Mouse (Mus musculus) spleen, embryonic (tissue): ENCODE measurements at regions not wholly inside any gene's neighbourhood (a gene's known extent, or its start where the extent isn't known, plus 50 kb on each side); places are given as distances from the start of the nearest gene placed in this dataset.

Source experiments
- CTCF ChIA-PET: fragments of 350-600 bp; sonication (Branson Sonifier 250); formaldehyde crosslinking; loops from one replicate; lab custom pipeline; 2022; lab: Charles Lee

DNA sequence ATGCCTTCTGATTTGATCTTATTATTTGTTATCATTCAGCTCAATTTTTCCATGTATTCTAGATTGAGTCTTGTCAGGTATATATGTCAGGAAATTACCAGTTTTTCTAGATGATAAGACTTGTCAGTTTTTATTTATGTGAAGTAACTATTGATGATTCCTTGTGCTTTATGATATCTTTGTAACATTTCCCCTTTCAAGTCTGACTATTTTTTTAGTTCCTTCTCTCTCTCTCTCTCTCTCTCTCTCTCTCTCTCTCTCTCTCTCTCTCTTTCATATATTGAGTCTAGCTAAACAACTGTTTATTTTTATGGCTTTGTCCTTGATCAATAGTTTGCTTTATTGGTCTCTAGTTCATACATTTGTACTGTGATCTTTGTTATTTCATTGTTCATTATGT, 199.7 kb upstream of the Sema3a start:
- CTCF ChIA-PET, result no interaction called here

GRCm38 (mm10) chr5:12926289-12926688, 198.9 kb upstream of the Sema3a start:
- CTCF ChIA-PET, result no interaction called here

GRCm38 (mm10) chr5:12927247-12927646, 198.0 kb upstream of the Sema3a start:
- CTCF ChIA-PET, result no interaction called here

DNA sequence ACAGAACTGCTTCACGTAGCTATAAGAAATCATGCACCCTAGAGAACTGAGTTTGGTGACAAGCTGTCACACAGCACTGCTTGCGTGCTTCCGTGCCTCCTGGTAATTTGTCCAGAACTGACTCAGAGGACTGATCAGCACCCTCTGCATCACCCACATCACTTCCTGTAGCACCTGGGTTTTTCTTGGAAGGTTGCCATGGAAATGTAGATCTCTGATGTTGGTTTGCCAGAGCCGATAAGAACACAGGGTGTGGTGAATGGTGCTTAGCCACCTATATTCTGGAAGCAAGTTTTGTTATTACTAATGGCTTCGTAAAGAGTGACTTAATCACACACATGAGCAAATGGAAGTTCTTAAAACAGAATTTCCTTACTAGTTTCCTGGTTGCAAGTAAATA, 188.2 kb upstream of the Sema3a start:
- CTCF ChIA-PET, result no interaction called here

- CTCF ChIA-PET, result interaction anchor here (0.7 kb wide), 1 partner anchor 10 kb away, joined by 3 read pairs; no protein-coding TSS in a partner anchor
Observed at GRCm38 (mm10) chr5:12938162-12938852, 186.9 kb upstream of the Sema3a start.

DNA sequence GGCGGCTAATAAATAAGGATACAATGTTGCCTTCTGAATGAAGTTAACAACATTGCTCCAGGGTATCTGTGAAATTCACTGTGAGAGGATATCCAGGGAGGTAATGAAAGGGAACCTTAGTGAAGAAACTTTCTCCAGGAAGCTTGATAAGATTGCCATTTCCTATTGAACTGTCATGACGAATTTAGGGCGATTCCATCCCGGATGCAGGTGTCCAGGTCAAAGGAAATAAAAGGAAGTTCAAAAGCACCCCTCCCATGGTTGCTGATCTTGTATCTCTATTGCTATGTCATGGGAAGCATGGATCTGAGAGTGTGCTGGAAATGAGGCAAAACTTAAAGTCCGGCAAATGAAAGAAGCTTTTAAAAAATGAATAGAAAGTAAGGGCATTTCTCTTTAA, 180.7 kb upstream of the Sema3a start:
- CTCF ChIA-PET, result no interaction called here

DNA sequence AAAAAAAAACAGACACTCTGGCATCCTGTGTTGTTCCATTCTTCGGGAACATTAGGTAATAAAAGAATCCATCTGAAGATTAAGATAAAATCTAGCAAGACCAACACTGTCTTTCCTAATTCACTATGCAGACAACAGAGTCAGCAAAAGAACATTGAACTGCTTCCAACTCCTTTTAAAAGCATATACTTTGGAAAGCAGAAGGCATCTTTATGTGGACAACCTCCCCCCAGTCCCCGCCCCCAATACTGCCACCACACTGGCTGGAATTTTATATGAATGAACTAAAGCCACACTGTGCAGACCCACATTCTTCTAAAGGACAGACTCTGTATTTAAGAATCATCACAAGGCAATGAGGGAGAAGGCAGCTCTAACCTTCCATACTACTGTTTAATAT, 176.7 kb upstream of the Sema3a start:
- CTCF ChIA-PET, result interaction anchor here (0.6 kb wide), 1 partner anchor 10 kb away, joined by 3 read pairs; no protein-coding TSS in a partner anchor

DNA sequence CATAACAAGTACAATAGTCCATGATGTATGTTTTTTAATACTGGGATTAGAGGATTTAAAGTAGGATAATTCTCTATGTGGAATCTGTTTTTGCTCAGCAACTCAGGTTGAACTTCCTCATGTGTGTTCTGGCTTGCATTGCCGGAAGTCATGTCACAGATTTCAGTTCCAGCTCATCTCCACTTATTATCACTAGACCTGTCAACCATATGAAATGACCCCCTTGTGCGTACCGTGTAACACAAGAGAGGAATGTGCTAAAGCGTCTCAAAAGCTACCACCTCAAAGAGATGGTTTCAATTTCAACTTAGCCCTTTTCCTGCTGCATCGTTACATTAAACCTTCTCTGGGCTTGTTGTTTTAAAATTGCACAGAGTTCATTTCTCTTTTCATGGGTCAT, 154.2 kb upstream of the Sema3a start:
- CTCF ChIA-PET, result no interaction called here

DNA sequence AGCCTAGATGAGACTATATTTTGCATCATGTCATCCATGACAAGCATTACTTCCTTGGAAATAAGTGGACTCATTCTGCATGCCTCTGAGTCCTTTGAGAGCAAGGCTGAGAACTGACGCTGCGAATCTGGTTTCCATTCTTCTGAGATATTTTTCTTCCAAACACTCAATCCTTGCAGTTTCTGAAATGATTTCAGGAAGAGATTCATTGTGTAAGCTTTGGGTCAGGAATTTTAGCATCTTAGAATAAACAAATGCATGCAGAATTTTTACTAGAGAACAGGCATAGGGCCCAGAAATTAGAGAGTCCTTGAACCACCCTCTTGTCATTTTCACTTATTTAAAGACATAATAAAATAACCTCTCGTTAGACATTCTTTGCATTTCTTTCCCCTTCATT, 151.5 kb upstream of the Sema3a start:
- CTCF ChIA-PET, result no interaction called here

DNA sequence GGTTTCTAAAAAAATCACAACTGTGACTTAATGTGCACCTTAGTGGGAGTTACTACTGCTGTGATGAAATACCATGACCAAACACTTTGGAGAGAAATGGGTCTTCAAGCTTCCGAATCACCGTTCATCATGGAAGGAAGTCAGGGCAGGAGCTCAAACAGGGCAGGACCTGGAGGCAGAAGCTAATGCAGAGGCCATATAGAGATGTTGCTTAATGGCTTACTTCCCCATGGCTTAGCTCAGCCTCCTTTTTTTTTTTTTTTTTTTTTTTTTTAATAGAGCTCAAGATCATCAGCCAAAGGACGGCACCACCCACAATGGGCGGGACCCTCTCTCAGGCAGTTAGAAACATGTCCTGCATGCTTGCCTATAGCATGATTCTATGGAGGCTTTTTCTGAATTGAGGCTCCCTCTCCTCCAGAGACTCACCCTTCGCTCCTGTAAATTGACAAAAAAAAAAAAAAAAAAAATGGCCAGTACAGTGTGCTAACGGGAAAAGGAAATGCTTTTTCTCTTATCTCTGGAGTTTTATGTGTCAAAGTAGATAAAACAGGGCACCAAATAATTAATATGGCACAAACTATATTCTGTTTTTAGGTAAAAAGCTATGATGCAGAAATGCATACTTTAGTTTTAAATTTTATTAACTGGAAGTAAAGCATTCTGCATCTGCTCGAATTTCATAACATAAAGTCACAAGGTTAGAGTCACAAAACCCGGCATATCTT, 149.0 kb upstream of the Sema3a start:
- CTCF ChIA-PET, result interaction anchor here (0.6 kb wide), 1 partner anchor 128 kb away, joined by 3 read pairs; no protein-coding TSS in a partner anchor

DNA sequence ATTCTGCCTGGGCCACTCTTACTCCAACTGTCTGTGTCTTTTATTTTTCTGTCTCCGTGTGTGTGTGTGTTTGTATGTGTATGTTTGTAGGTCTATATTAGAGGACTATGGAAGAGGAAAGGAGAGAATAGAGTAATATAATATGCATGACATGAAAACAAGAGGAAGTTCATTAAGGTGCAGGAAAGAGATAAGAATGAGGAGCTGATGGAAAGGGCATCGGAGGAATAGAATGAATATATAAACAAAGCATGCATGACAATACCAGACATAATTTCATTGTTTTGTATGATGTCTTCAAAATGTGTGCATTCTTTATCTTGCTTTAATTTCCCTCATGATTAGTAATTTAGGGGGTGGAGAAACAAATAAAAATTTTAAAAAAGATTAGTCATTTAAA, 147.3 kb upstream of the Sema3a start:
- CTCF ChIA-PET, result no interaction called here

- CTCF ChIA-PET, result no interaction called here
Observed at GRCm38 (mm10) chr5:12993826-12994225, 131.4 kb upstream of the Sema3a start.

- CTCF ChIA-PET, result no interaction called here
Observed at GRCm38 (mm10) chr5:12997440-12997839, 127.8 kb upstream of the Sema3a start.

GRCm38 (mm10) chr5:13007132-13007531, 118.1 kb upstream of the Sema3a start:
- CTCF ChIA-PET, result no interaction called here

DNA sequence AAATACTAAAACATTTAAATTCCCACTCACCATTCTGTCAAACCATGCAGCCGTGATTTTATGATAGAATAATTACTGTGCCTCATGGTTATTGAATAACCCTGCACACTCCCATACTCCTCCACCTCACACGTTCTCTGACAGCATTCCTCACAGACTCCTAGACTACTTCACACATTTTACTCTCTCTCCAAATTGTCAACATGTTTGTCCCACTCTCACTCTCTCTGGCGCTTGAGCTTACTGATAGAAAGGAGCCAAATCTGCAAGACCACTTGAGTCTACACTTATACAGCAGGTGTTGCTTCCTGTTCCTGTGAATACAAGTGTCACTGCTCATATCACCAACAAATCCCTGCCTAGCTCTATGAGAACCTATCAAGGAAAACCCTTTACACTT, 102.9 kb upstream of the Sema3a start:
- CTCF ChIA-PET, result no interaction called here

- CTCF ChIA-PET, result no interaction called here
Observed at GRCm38 (mm10) chr5:13033332-13033731, 91.9 kb upstream of the Sema3a start.

- CTCF ChIA-PET, result no interaction called here
Observed at GRCm38 (mm10) chr5:13036127-13036526, 89.1 kb upstream of the Sema3a start.

DNA sequence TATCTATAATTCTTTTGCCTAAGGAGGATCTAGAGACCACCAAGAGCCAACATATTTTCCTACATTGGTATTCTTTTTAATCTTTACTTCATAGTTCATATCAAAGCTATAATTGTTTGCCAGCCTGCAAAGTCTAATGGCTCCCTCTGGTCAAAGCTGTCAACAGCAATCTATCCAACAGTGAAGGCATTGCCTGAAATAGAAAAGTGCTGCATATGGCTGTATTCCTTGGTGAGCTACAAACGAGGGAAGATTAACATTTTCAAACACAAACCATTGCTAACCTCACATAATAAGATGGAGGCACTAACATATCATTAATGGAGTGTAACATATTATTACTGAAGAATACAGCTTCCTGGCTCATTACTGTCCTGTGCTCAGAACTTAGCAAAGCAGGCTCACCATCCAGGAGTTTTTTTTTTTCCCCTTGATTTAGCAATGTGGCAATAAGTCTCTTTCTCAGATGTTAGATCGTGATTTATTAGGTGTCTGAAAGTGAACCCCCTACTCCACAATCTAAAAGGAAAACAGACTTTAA, 66.3 kb upstream of the Sema3a start:
- CTCF ChIA-PET, result interaction anchor here (0.7 kb wide), 1 partner anchor 194 kb away, joined by 6 read pairs; no protein-coding TSS in a partner anchor

DNA sequence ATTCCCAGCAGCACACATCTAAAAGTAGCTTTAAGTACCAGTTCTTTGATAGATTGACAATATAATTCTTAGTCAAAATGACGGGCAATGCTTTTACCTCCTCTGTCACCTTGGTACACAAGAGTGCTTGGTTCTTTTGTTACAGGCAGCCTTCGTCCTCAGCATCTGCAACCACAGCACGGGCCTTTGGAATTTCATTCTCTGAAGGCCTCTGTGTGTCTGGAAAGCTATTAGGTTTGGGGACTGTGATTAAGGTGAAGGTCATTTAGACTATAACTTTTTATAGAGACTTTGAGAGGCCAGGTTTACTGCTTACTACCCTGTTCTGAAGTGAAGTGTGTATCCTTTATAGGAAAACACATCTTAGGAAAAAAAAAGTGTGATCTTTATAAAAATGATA, 58.3 kb upstream of the Sema3a start:
- CTCF ChIA-PET, result no interaction called here
